9 mouse cellular contexts compared by ENCODE assay signal in the genomic region with DNA sequence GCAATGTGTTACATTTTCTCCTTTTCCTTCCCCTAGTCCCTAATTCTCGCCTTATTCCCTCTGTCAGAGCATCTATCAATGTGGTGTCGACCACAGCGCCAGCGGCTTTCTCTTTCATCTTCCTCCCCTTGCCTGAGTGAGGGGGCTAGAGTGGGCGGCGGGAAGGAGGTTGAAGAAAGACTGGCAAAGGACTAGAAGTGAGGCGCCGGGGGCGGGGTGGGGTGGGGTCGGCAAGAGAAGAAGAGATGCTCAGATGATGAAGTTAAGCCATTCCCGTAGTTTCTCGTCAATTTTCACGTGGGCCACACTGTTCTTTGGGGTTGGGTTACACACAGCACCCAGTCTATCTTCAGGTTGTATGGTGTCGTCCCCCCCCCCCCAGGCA. TPM values are rescaled to one million over a fixed set of nuclear protein-coding genes. Genes with fewer than 3 reads are reported as not detected.
DNase-seq lines count a peak whose midpoint lies in the region; ATAC-seq and TF ChIP-seq lines count a peak whose summit lies in the region.
"Had no signal": no experiment of that assay in that cellular context is flagged by ENCODE, and none has a peak within 500 bp of the region (broad histone marks: within the 10 kb centered on the region; RNA-seq: fewer than 3 reads in every experiment).

No protein-coding gene starts in this region.

- no peak for TF ChIP-seq CTCF in lung, adult 2 months (IDR thresholded peaks at IDR 0.05; ENCODE audit: insufficient read depth, low read length)
- TF ChIP-seq CTCF in liver, postnatal 0 days (IDR thresholded peaks at IDR 0.05; ENCODE audit: low read depth): no peak

- peaks cover 34% of the 10 kb centered on the region for H3K4me1 ChIP-seq in lung, embryonic 16.5 days (replicated peaks; ENCODE audit: control insufficient read depth, insufficient read depth, low read length)
- H3K4me1 ChIP-seq in lung, adult 2 months (ENCODE audit: control insufficient read depth, insufficient read depth, low read length): peaks cover 15% of the 10 kb centered on the region
- H3K4me1 ChIP-seq in forebrain, embryonic 13.5 days: peaks cover 68% of the 10 kb centered on the region
- peaks cover 19% of the 10 kb centered on the region for H3K4me1 ChIP-seq in liver, postnatal 0 days (ENCODE audit: insufficient read depth)

- no peak for ATAC-seq in lung, embryonic 16.5 days (ENCODE audit: low read depth)
- no peak for ATAC-seq in forebrain, embryonic 13.5 days
- ATAC-seq in liver, postnatal 0 days: no peak
- no peak for ATAC-seq in frontal cortex, adult (ENCODE audit: low TSS enrichment)
- ATAC-seq: inflammation-experienced regulatory T-cells, adult 6 months had no signal

- H3K9me3 ChIP-seq in lung, embryonic 16.5 days (ENCODE audit: control insufficient read depth, low read length): no peaks in the 10 kb centered on the region
- no peaks in the 10 kb centered on the region for H3K9me3 ChIP-seq in forebrain, embryonic 13.5 days (replicated peaks)
- H3K9me3 ChIP-seq in liver, postnatal 0 days (ENCODE audit: low read length): no peaks in the 10 kb centered on the region

- H3K36me3 ChIP-seq in lung, embryonic 16.5 days (ENCODE audit: control insufficient read depth, insufficient read depth, low read length): no peaks in the 10 kb centered on the region
- no peaks in the 10 kb centered on the region for H3K36me3 ChIP-seq in forebrain, embryonic 13.5 days (ENCODE audit: poor library complexity, severe bottlenecking)
- no peaks in the 10 kb centered on the region for H3K36me3 ChIP-seq in liver, postnatal 0 days (replicated peaks; ENCODE audit: insufficient read depth, low read length)

- peaks cover 36% of the 10 kb centered on the region for H3K27me3 ChIP-seq in lung, embryonic 16.5 days (ENCODE audit: control insufficient read depth, insufficient read depth, low read depth, low read length)
- H3K27me3 ChIP-seq in forebrain, embryonic 13.5 days: peaks cover 51% of the 10 kb centered on the region
- peaks cover 93% of the 10 kb centered on the region for H3K27me3 ChIP-seq in liver, postnatal 0 days (ENCODE audit: insufficient read depth, low read length)

- WGBS in lung, embryonic 16.5 days: under 1% methylated on average over 14 of the region's 14 CpGs
- 3% methylated on average over 13 of the region's 14 CpGs for WGBS in lung, adult 2 months
- under 1% methylated on average over 14 of the region's 14 CpGs for whole genome bisulfite sequencing in forebrain, embryonic 13.5 days
- under 1% methylated on average over 14 of the region's 14 CpGs for WGBS in liver, postnatal 0 days (ENCODE audit: insufficient replicate concordance)

- peak overlapping the region; percentile 98 for H3K4me2 ChIP-seq in lung, embryonic 16.5 days (ENCODE audit: low read depth, low read length)
- H3K4me2 ChIP-seq in forebrain, embryonic 13.5 days: peak overlapping the region; percentile 74
- peak overlapping the region; percentile 76 for H3K4me2 ChIP-seq in liver, postnatal 0 days (ENCODE audit: low read depth, low read length)

- DNase-seq in lung, adult 2 months: no peak
- no peak for DNase-seq in liver, postnatal 0 days
- DNase-seq in thymus, postnatal 25 days: peak; percentile 58
- no peak for DNase-seq in ovary, postnatal 10 days (ENCODE audit: low spot score)
- DNase-seq in kidney, postnatal 36 days: no peak

- peak overlapping the region; percentile 75; the same call in 1 of the 2 replicates for H3K9ac ChIP-seq in lung, embryonic 16.5 days (ENCODE audit: low read length)
- peak overlapping the region; percentile 73 for H3K9ac ChIP-seq in forebrain, embryonic 13.5 days
- no peak overlapping the region for H3K9ac ChIP-seq in liver, postnatal 0 days (replicated peaks)

- H3K4me3 ChIP-seq in lung, embryonic 16.5 days (ENCODE audit: low read length): peak overlapping the region; percentile 67
- no peak overlapping the region for H3K4me3 ChIP-seq in lung, adult 2 months (replicated peaks; ENCODE audit: extremely low read depth, low read depth, low read length)
- H3K4me3 ChIP-seq in forebrain, embryonic 13.5 days: peak overlapping the region; percentile 51
- H3K4me3 ChIP-seq in liver, postnatal 0 days (ENCODE audit: low read depth, low read length): peak overlapping the region; percentile 55

- TF ChIP-seq EP300 in liver, postnatal 0 days (IDR thresholded peaks at IDR 0.05; ENCODE audit: low read depth): no peak

- no peak overlapping the region for H3K27ac ChIP-seq in lung, embryonic 16.5 days (ENCODE audit: low read length)
- peak overlapping the region; percentile 76; the same call in 1 of the 2 replicates for H3K27ac ChIP-seq in forebrain, embryonic 13.5 days
- H3K27ac ChIP-seq in liver, postnatal 0 days (ENCODE audit: low read depth): no peak overlapping the region

- TF ChIP-seq POLR2A in lung, adult 2 months (IDR thresholded peaks at IDR 0.05; ENCODE audit: borderline replicate concordance, extremely low read depth, low read depth, low read length): no peak

RNA-seq across cellular contexts. Expression of gene Lef1, which starts 0.6 kb away (rescaled TPM):
- polyA plus RNA-seq in lung, embryonic 16.5 days (2015; fragmentation: Nextera tagmentation; extraction: Ambion mirVana): 16.9 and 18.1 TPM in 2 replicates
- polyA plus RNA-seq in lung, adult 2 months (2012; rRNA removed): 7.2 and 7.6 TPM in 2 replicates
- 24.8 and 27.6 TPM in 2 replicates for polyA plus RNA-seq in forebrain, embryonic 13.5 days (2015; fragmentation: Nextera tagmentation; extraction: Ambion mirVana)
- polyA plus RNA-seq in liver, postnatal 0 days (2015; fragmentation: Nextera tagmentation; extraction: Ambion mirVana): 2.0 and 2.2 TPM in 2 replicates
